Mouse (Mus musculus): ENCODE results near the gene Higd1b. TPM values are rescaled to one million over a fixed set of nuclear protein-coding genes. Genes with fewer than 3 reads are reported as not detected.

Higd1b gene
- polyA plus RNA-seq, 1 experiment from 2014 or later = not detected

DNA sequence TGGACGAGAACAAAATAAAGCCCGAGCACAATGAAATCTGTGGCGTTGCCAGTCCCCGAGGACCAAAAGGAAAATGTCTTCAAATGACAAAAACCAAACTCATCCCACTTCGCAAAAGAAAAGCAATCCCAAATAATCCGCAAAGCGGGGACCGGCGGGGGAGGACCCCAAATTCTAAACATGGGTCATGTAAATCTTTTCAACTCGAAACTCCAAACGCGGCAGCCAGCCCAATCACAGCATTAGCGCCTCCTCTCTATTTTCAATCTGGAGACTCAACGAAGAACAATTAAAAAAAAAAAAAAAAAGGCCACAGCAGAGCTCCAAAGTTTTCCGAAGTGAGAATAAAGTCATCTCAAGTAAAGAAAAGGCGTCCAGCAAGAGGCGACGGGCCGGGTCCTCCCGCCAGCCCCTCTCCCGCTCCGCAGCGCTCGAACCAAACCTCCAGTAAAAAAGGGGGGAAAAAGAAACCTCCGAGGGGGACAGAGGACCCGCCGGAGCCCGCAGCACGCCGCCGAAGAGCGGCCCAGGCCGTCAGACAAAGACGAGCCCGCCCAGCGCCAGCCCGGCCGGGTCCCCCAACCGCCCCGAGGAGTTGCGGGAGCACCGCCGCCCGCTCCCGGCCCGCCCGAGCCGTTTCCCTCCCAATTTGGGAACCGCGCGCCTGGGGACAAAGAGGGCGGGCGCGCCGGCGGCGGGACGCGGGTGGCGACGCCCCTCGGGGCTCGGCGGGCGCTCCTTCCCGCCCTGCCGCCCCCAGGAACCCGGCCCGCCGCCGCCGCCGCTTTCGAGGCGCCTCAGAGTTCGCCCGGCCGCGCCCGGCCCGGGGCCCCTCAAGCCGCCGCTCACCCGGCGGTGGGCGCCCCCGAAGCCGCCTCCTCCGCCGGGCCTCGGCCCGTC, 17.3 kb upstream of the Higd1b start:
- Histone ChIP-seq H3K4me2 (ENCODE audit: low read depth, low read length) (peak overlapping the region; percentile 74), H3K9ac (ENCODE audit: low read depth, low read length) (peak overlapping the region; percentile 21; the same call in 1 of the 2 replicates), H3K36me3 (ENCODE audit: control insufficient read depth, insufficient read depth) (no peaks in the 10 kb centered on the region), H3K27ac (ENCODE audit: low read length) (no peak overlapping the region), H3K4me1 (ENCODE audit: control insufficient read depth, low read depth, low read length) (peaks cover 3% of the 10 kb centered on the region; the same call in 1 of the 2 replicates), H3K9me3 (replicated peaks; ENCODE audit: control insufficient read depth, low read length) (no peaks in the 10 kb centered on the region), H3K4me3 (ENCODE audit: low read depth, low read length) (peak overlapping the region; percentile 56), H3K27me3 (ENCODE audit: control insufficient read depth, insufficient read depth, low read depth, low read length) (peaks cover 62% of the 10 kb centered on the region)
- no peak for ATAC-seq (ENCODE audit: low read depth)
- 1% methylated on average over 55 of the region's 92 CpGs for WGBS (ENCODE audit: insufficient replicate concordance)

GRCm38 (mm10) chr11:102819021-102819782, 16.4 kb upstream of the Higd1b start, which contains the start of gene Gjc1:
Gjc1 (minus strand) TSS chr11:102819700.
- H3K4me2 ChIP-seq (ENCODE audit: low read depth, low read length) = peak within 1 kb of the TSS; percentile 74
- WGBS (ENCODE audit: insufficient replicate concordance) = under 1% methylated on average over 79 of the region's 97 CpGs
- no peaks in the 10 kb centered on the region for H3K9me3 ChIP-seq (replicated peaks; ENCODE audit: control insufficient read depth, low read length)
- H3K9ac ChIP-seq (ENCODE audit: low read depth, low read length) = peak within 1 kb of the TSS; percentile 21; the same call in 1 of the 2 replicates
- H3K4me1 ChIP-seq (ENCODE audit: control insufficient read depth, low read depth, low read length) = peaks cover 3% of the 10 kb centered on the region; the same call in 1 of the 2 replicates
- ATAC-seq (ENCODE audit: low read depth) = no peak
- H3K4me3 ChIP-seq (ENCODE audit: low read depth, low read length) = peak within 1 kb of the TSS; percentile 56
- peaks cover 62% of the 10 kb centered on the region for H3K27me3 ChIP-seq (ENCODE audit: control insufficient read depth, insufficient read depth, low read depth, low read length)
- H3K27ac ChIP-seq (ENCODE audit: low read length) = no peak within 1 kb of the TSS
- no peaks in the 10 kb centered on the region for H3K36me3 ChIP-seq (ENCODE audit: control insufficient read depth, insufficient read depth)

DNA sequence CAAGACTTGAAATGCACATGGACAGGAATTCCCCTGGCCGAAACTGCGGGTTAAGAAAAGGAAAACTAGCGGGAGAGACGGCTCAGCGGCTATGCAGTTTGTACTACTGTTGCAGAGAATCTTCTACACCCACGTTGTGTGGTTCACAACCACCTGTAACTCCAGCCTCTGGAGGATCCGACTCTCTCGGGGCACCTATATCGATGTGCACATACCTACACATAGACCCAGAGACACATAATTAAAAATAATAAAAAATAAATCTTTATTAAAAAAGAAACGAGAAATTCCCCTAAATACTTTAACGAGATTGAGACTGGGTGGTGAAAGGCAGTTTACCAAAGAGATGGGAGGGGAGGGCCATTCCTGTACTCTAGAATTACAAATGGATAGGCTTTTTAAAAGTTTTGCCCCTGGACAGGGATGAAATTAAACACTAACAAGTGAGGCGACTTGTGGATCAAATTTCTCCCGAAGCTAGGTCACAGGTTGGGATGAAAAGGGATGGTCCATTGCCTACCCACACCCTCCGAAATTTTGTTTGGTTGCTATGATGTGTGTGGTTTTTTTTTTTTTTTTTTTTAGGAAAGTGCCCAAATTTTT, 15.8 kb upstream of the Higd1b start:
- no peak for ATAC-seq (ENCODE audit: low read depth)
- Histone ChIP-seq H3K9ac (ENCODE audit: low read depth, low read length) (no peak overlapping the region), H3K36me3 (ENCODE audit: control insufficient read depth, insufficient read depth) (no peaks in the 10 kb centered on the region), H3K27ac (ENCODE audit: low read length) (no peak overlapping the region), H3K4me2 (ENCODE audit: low read depth, low read length) (no peak overlapping the region), H3K9me3 (replicated peaks; ENCODE audit: control insufficient read depth, low read length) (no peaks in the 10 kb centered on the region), H3K4me3 (ENCODE audit: low read depth, low read length) (peak overlapping the region; percentile 56; the same call in 1 of the 2 replicates), H3K4me1 (ENCODE audit: control insufficient read depth, low read depth, low read length) (peaks cover 3% of the 10 kb centered on the region; the same call in 1 of the 2 replicates), H3K27me3 (ENCODE audit: control insufficient read depth, insufficient read depth, low read depth, low read length) (peaks cover 62% of the 10 kb centered on the region)
- 9% methylated on average over 14 of the region's 14 CpGs for WGBS (ENCODE audit: insufficient replicate concordance)

GRCm38 (mm10) chr11:102820432-102820831, 15.2 kb upstream of the Higd1b start:
- no peak overlapping the region for H3K4me3 ChIP-seq (ENCODE audit: low read depth, low read length)
- H3K36me3 ChIP-seq (ENCODE audit: control insufficient read depth, insufficient read depth) = no peaks in the 10 kb centered on the region
- H3K9ac ChIP-seq (ENCODE audit: low read depth, low read length) = no peak overlapping the region
- no peak overlapping the region for H3K27ac ChIP-seq (ENCODE audit: low read length)
- ATAC-seq (ENCODE audit: low read depth) = no peak
- peaks cover 62% of the 10 kb centered on the region for H3K27me3 ChIP-seq (ENCODE audit: control insufficient read depth, insufficient read depth, low read depth, low read length)
- H3K9me3 ChIP-seq (replicated peaks; ENCODE audit: control insufficient read depth, low read length) = no peaks in the 10 kb centered on the region
- 16% methylated on average over 3 of the region's 3 CpGs for WGBS (ENCODE audit: insufficient replicate concordance)
- peaks cover 3% of the 10 kb centered on the region; the same call in 1 of the 2 replicates for H3K4me1 ChIP-seq (ENCODE audit: control insufficient read depth, low read depth, low read length)
- H3K4me2 ChIP-seq (ENCODE audit: low read depth, low read length) = no peak overlapping the region

GRCm38 (mm10) chr11:102821231-102821630, 14.4 kb upstream of the Higd1b start:
- WGBS (ENCODE audit: insufficient replicate concordance) = 38% methylated on average over 6 of the region's 6 CpGs
- no peak for ATAC-seq (ENCODE audit: low read depth)
- H3K9ac ChIP-seq (ENCODE audit: low read depth, low read length) = no peak overlapping the region
- H3K4me3 ChIP-seq (ENCODE audit: low read depth, low read length) = no peak overlapping the region
- peaks cover 3% of the 10 kb centered on the region; the same call in 1 of the 2 replicates for H3K4me1 ChIP-seq (ENCODE audit: control insufficient read depth, low read depth, low read length)
- no peak overlapping the region for H3K27ac ChIP-seq (ENCODE audit: low read length)
- H3K9me3 ChIP-seq (replicated peaks; ENCODE audit: control insufficient read depth, low read length) = no peaks in the 10 kb centered on the region
- H3K36me3 ChIP-seq (ENCODE audit: control insufficient read depth, insufficient read depth) = no peaks in the 10 kb centered on the region
- peaks cover 56% of the 10 kb centered on the region for H3K27me3 ChIP-seq (ENCODE audit: control insufficient read depth, insufficient read depth, low read depth, low read length)
- H3K4me2 ChIP-seq (ENCODE audit: low read depth, low read length) = no peak overlapping the region

- no peak overlapping the region for H3K4me3 ChIP-seq (ENCODE audit: low read depth, low read length)
- H3K4me1 ChIP-seq (ENCODE audit: control insufficient read depth, low read depth, low read length) = no peaks in the 10 kb centered on the region
- 69% methylated on average over 2 of the region's 2 CpGs for WGBS (ENCODE audit: insufficient replicate concordance)
- H3K9ac ChIP-seq (ENCODE audit: low read depth, low read length) = no peak overlapping the region
- no peaks in the 10 kb centered on the region for H3K36me3 ChIP-seq (ENCODE audit: control insufficient read depth, insufficient read depth)
- ATAC-seq (ENCODE audit: low read depth) = no peak
- H3K4me2 ChIP-seq (ENCODE audit: low read depth, low read length) = no peak overlapping the region
- H3K27me3 ChIP-seq (ENCODE audit: control insufficient read depth, insufficient read depth, low read depth, low read length) = peaks cover 7% of the 10 kb centered on the region; the same call in 1 of the 2 replicates
- no peak overlapping the region for H3K27ac ChIP-seq (ENCODE audit: low read length)
- no peaks in the 10 kb centered on the region; the same call in 1 of the 2 replicates for H3K9me3 ChIP-seq (replicated peaks; ENCODE audit: control insufficient read depth, low read length)
These were observed 9.2 kb upstream of the Higd1b start for GRCm38 (mm10) chr11:102826476-102826875.

DNA sequence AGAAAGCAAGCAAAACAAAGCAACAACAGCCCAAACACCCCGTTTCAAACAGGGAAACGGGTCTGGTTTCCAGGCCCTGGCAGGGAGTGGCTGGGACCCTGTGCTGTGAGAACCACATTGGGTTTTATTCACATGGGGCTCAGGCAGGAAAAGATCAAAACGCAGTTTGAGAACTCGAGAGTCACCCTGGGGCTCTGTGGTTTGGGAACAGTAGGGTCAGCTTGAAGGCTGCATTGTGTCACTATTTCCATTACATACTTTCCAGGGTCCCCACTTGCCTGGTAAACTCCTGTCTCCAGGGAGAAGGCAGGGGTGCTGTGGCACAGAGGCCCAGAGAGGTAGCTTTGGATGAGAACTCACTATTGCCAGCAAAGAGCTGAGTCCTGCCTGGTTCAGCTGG, 8.6 kb upstream of the Higd1b start:
- Histone ChIP-seq H3K9me3 (replicated peaks; ENCODE audit: control insufficient read depth, low read length) (no peaks in the 10 kb centered on the region; the same call in 1 of the 2 replicates), H3K27ac (ENCODE audit: low read length) (no peak overlapping the region), H3K4me1 (ENCODE audit: control insufficient read depth, low read depth, low read length) (no peaks in the 10 kb centered on the region), H3K27me3 (ENCODE audit: control insufficient read depth, insufficient read depth, low read depth, low read length) (peaks cover 5% of the 10 kb centered on the region; the same call in 1 of the 2 replicates), H3K4me3 (ENCODE audit: low read depth, low read length) (no peak overlapping the region), H3K4me2 (ENCODE audit: low read depth, low read length) (no peak overlapping the region), H3K9ac (ENCODE audit: low read depth, low read length) (no peak overlapping the region), H3K36me3 (ENCODE audit: control insufficient read depth, insufficient read depth) (no peaks in the 10 kb centered on the region)
- 37% methylated on average over 4 of the region's 4 CpGs for WGBS (ENCODE audit: insufficient replicate concordance)
- ATAC-seq (ENCODE audit: low read depth) = no peak

DNA sequence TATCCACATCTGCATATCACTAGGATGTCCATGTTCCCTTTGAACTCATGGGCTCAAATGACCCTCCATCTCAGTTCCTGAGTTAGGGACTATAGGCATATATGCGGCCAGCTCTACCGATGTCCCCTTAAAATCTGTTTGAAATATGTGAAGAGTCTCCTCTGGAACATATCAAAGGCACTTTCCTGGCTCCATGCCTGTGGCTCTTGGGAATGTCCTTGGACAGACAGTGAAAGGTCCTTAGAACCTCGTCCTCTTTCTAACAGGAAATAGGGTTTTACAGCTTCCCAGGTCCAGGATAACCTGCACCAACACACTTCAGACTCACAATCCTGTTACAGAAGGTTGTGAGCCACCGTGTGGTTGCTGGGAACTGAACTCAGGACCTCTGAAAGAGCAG, 5.4 kb upstream of the Higd1b start:
- H3K27ac ChIP-seq (ENCODE audit: low read length) = no peak overlapping the region
- H3K36me3 ChIP-seq (ENCODE audit: control insufficient read depth, insufficient read depth) = no peaks in the 10 kb centered on the region
- H3K4me1 ChIP-seq (ENCODE audit: control insufficient read depth, low read depth, low read length) = no peaks in the 10 kb centered on the region
- H3K9me3 ChIP-seq (replicated peaks; ENCODE audit: control insufficient read depth, low read length) = no peaks in the 10 kb centered on the region; the same call in 1 of the 2 replicates
- H3K27me3 ChIP-seq (ENCODE audit: control insufficient read depth, insufficient read depth, low read depth, low read length) = no peaks in the 10 kb centered on the region; the same call in 1 of the 2 replicates
- no peak for ATAC-seq (ENCODE audit: low read depth)
- no peak overlapping the region for H3K9ac ChIP-seq (ENCODE audit: low read depth, low read length)
- no peak overlapping the region for H3K4me2 ChIP-seq (ENCODE audit: low read depth, low read length)
- H3K4me3 ChIP-seq (ENCODE audit: low read depth, low read length) = no peak overlapping the region
- 51% methylated on average over 4 of the region's 4 CpGs for WGBS (ENCODE audit: insufficient replicate concordance)
